Mouse (Mus musculus) thymus, postnatal 4 days (tissue): ENCODE measurements around the gene Ddx27.

Source experiments
- DNase-seq: peaks from one replicate; pipeline ENCODE4 v3.0.0; 2021

Ddx27 gene

GRCm38 (mm10) chr2:167063906-167064496 is 49.0 kb downstream of the Ddx27 start:
- no peak for DNase-seq

- DNase-seq = no peak
Observed at GRCm38 (mm10) chr2:167064601-167065295, 49.8 kb downstream of the Ddx27 start.

- DNase-seq = no peak
Observed at GRCm38 (mm10) chr2:167066031-167066430, 51.0 kb downstream of the Ddx27 start.

GRCm38 (mm10) chr2:167066528-167067516 is 51.8 kb downstream of the Ddx27 start:
- DNase-seq = no peak

- no peak for DNase-seq
Observed at GRCm38 (mm10) chr2:167067575-167067974, 52.6 kb downstream of the Ddx27 start.

GRCm38 (mm10) chr2:167070341-167070740 is 55.3 kb downstream of the Ddx27 start:
- DNase-seq = no peak

GRCm38 (mm10) chr2:167071266-167071640 is 56.3 kb downstream of the Ddx27 start:
- no peak for DNase-seq

GRCm38 (mm10) chr2:167071641-167072601 is 56.9 kb downstream of the Ddx27 start:
- DNase-seq = peak; percentile 97

GRCm38 (mm10) chr2:167074587-167074986 is 59.6 kb downstream of the Ddx27 start:
- no peak for DNase-seq

GRCm38 (mm10) chr2:167076352-167076751 is 61.4 kb downstream of the Ddx27 start:
- no peak for DNase-seq

GRCm38 (mm10) chr2:167076759-167077158 is 61.8 kb downstream of the Ddx27 start:
- no peak for DNase-seq

- DNase-seq = no peak
Observed at GRCm38 (mm10) chr2:167077199-167077962, 62.4 kb downstream of the Ddx27 start.

GRCm38 (mm10) chr2:167078486-167078885 is 63.5 kb downstream of the Ddx27 start:
- no peak for DNase-seq

GRCm38 (mm10) chr2:167078931-167079495 is 64.0 kb downstream of the Ddx27 start:
- DNase-seq = no peak

- DNase-seq = no peak
Observed at GRCm38 (mm10) chr2:167079535-167080257, 64.7 kb downstream of the Ddx27 start.

GRCm38 (mm10) chr2:167080387-167080786 is 65.4 kb downstream of the Ddx27 start:
- no peak for DNase-seq

GRCm38 (mm10) chr2:167081135-167081534 is 66.1 kb downstream of the Ddx27 start:
- no peak for DNase-seq

- DNase-seq = no peak
Observed at GRCm38 (mm10) chr2:167081639-167082038, 66.6 kb downstream of the Ddx27 start.
